Mouse (Mus musculus): ENCODE measurements around the gene Relt.

- TF ChIP-seq CTCF (IDR thresholded peaks at IDR 0.05; ENCODE audit: extremely low read depth, insufficient read depth, low read length): no peak
- TF ChIP-seq POLR2A (IDR thresholded peaks at IDR 0.05; ENCODE audit: extremely low read depth, insufficient read depth, low read length): no peak
Measured at GRCm38 (mm10) chr7:100904612-100905011, 41.4 kb upstream of the Relt start.

Data from cortical plate, adult 2 months (tissue).